Comparison of ENCODE assay signal across 8 mouse cellular contexts in genomic region chr4:155895216-155895615, GRCm38 (mm10). TPM values are rescaled to one million over a fixed set of nuclear protein-coding genes. Genes with fewer than 3 reads are reported as not detected.
DNase-seq lines count a peak whose midpoint lies in the region; ATAC-seq and TF ChIP-seq lines count a peak whose summit lies in the region.

No protein-coding gene starts in this region.

- H3K9me3 ChIP-seq in forebrain, embryonic 13.5 days (replicated peaks) = no peaks in the 10 kb centered on the region
- H3K9me3 ChIP-seq in lung, embryonic 14.5 days (ENCODE audit: low read depth, low read length) = no peaks in the 10 kb centered on the region

- no peak for TF ChIP-seq CTCF in lung, embryonic 14.5 days (IDR thresholded peaks at IDR 0.05; ENCODE audit: low read depth)

- H3K36me3 ChIP-seq in forebrain, embryonic 13.5 days (ENCODE audit: poor library complexity, severe bottlenecking) = peaks cover 40% of the 10 kb centered on the region
- H3K36me3 ChIP-seq in lung, embryonic 14.5 days (ENCODE audit: insufficient read depth) = peaks cover 37% of the 10 kb centered on the region

- H3K27me3 ChIP-seq in forebrain, embryonic 13.5 days = no peaks in the 10 kb centered on the region
- H3K27me3 ChIP-seq in lung, embryonic 14.5 days (ENCODE audit: insufficient read depth, low read length) = no peaks in the 10 kb centered on the region

- H3K27ac ChIP-seq in forebrain, embryonic 13.5 days = 0 out of 2 replicates have a peak overlapping the region, but pooled peaks have one; percentile 5
- H3K27ac ChIP-seq in lung, embryonic 14.5 days (ENCODE audit: low read depth) = peak overlapping the region; percentile 69; the same call in 1 of the 2 replicates

- peaks cover 44% of the 10 kb centered on the region for H3K4me1 ChIP-seq in forebrain, embryonic 13.5 days
- H3K4me1 ChIP-seq in lung, embryonic 14.5 days (ENCODE audit: insufficient read depth) = peaks cover 15% of the 10 kb centered on the region

- ATAC-seq in forebrain, embryonic 13.5 days = no peak
- ATAC-seq in lung, embryonic 14.5 days (ENCODE audit: insufficient read depth) = no peak

- peak overlapping the region; percentile 96 for H3K4me3 ChIP-seq in forebrain, embryonic 13.5 days
- no peak overlapping the region for H3K4me3 ChIP-seq in lung, embryonic 14.5 days (ENCODE audit: low read depth, low read length)

- 45% methylated on average over 6 of the region's 6 CpGs for WGBS in forebrain, embryonic 13.5 days
- WGBS in lung, embryonic 14.5 days = 27% methylated on average over 6 of the region's 6 CpGs

- peak; percentile 18 for DNase-seq in urinary bladder, adult 2 months (ENCODE audit: low spot score)
- DNase-seq in urinary bladder, postnatal 10 days (ENCODE audit: low spot score) = no peak
- peak; percentile 40 to 73 for DNase-seq in heart, postnatal 14 days
- peak; percentile 68 to 85 for DNase-seq in layer of hippocampus, adult 18-20 months (ENCODE audit: low spot score in 2 of 2)
- peak; percentile 57 for DNase-seq in lung, embryonic 14.5 days
- peak; percentile 90 to 92 for DNase-seq in right cerebral cortex, postnatal 10 days (ENCODE audit: low spot score in 2 of 2)
- DNase-seq in thymus, postnatal 25 days = no peak

- H3K9ac ChIP-seq in forebrain, embryonic 13.5 days = peak overlapping the region; percentile 49
- no peak overlapping the region for H3K9ac ChIP-seq in lung, embryonic 14.5 days

- peak overlapping the region; percentile 99 for H3K4me2 ChIP-seq in forebrain, embryonic 13.5 days
- peak overlapping the region; percentile 97 for H3K4me2 ChIP-seq in lung, embryonic 14.5 days

- intact Hi-C loops in heart, postnatal 14 days (cut with DNase I) = loop anchor here (2.0 kb wide), 1 partner anchor 48 kb away; the partner anchor contains the start of gene Ube2j2

RNA-seq across cellular contexts. Expression of gene Acap3, which starts 3.6 kb away (rescaled TPM):
- polyA plus RNA-seq in urinary bladder, adult 2 months (2012; rRNA removed) = 23.7 and 29.2 TPM in 2 replicates
- polyA plus RNA-seq in forebrain, embryonic 13.5 days (2015; fragmentation: Nextera tagmentation; extraction: Ambion mirVana) = 51.0 and 56.7 TPM in 2 replicates
- total RNA-seq in heart, postnatal 14 days (2021) = 10 to 100 TPM; 19.6 to 21.6 TPM
- total RNA-seq in layer of hippocampus, adult 18-20 months (2021) = 100 to 1,000 TPM; 105 to 120 TPM
- 17.9 and 20.5 TPM in 2 replicates for polyA plus RNA-seq in lung, embryonic 14.5 days (2014; fragmentation: Nextera tagmentation; extraction: Ambion mirVana)

RNA-seq across cellular contexts. Expression of gene Pusl1, which starts 3.6 kb away (rescaled TPM):
- 43.7 and 55.5 TPM in 2 replicates for polyA plus RNA-seq in urinary bladder, adult 2 months (2012; rRNA removed)
- polyA plus RNA-seq in forebrain, embryonic 13.5 days (2015; fragmentation: Nextera tagmentation; extraction: Ambion mirVana) = 46.5 and 54.2 TPM in 2 replicates
- total RNA-seq in heart, postnatal 14 days (2021) = 10 to 100 TPM; 14.8 to 18.0 TPM
- total RNA-seq in layer of hippocampus, adult 18-20 months (2021) = 10 to 100 TPM; 45.8 to 54.9 TPM
- 43.6 and 50.9 TPM in 2 replicates for polyA plus RNA-seq in lung, embryonic 14.5 days (2014; fragmentation: Nextera tagmentation; extraction: Ambion mirVana)

RNA-seq across cellular contexts. Expression of gene Ints11, which starts 25.9 kb away (rescaled TPM):
- 26.5 and 32.3 TPM in 2 replicates for polyA plus RNA-seq in urinary bladder, adult 2 months (2012; rRNA removed)
- 96.2 and 106 TPM in 2 replicates for polyA plus RNA-seq in forebrain, embryonic 13.5 days (2015; fragmentation: Nextera tagmentation; extraction: Ambion mirVana)
- total RNA-seq in heart, postnatal 14 days (2021) = 10 to 100 TPM; 16.9 to 19.5 TPM
- 10 to 100 TPM; 29.0 to 33.8 TPM for total RNA-seq in layer of hippocampus, adult 18-20 months (2021)
- 83.6 and 84.7 TPM in 2 replicates for polyA plus RNA-seq in lung, embryonic 14.5 days (2014; fragmentation: Nextera tagmentation; extraction: Ambion mirVana)

RNA-seq across cellular contexts. Expression of gene Cptp, which starts 26.0 kb away (rescaled TPM):
- 17.1 and 18.5 TPM in 2 replicates for polyA plus RNA-seq in urinary bladder, adult 2 months (2012; rRNA removed)
- polyA plus RNA-seq in forebrain, embryonic 13.5 days (2015; fragmentation: Nextera tagmentation; extraction: Ambion mirVana) = 19.1 and 22.3 TPM in 2 replicates
- total RNA-seq in heart, postnatal 14 days (2021) = 10 to 100 TPM in 1 of 2 experiments, 1 to 10 TPM in 1; 9.9 to 10.6 TPM
- total RNA-seq in layer of hippocampus, adult 18-20 months (2021) = 10 to 100 TPM; 31.9 to 33.2 TPM
- 17.1 and 18.4 TPM in 2 replicates for polyA plus RNA-seq in lung, embryonic 14.5 days (2014; fragmentation: Nextera tagmentation; extraction: Ambion mirVana)

RNA-seq across cellular contexts. Expression of gene Tas1r3, which starts 32.1 kb away (rescaled TPM):
- 0.91 and 1.3 TPM in 2 replicates for polyA plus RNA-seq in urinary bladder, adult 2 months (2012; rRNA removed)
- 0.58 and 0.72 TPM in 2 replicates for polyA plus RNA-seq in forebrain, embryonic 13.5 days (2015; fragmentation: Nextera tagmentation; extraction: Ambion mirVana)
- under 1 TPM; 0.26 to 0.32 TPM for total RNA-seq in heart, postnatal 14 days (2021)
- under 1 TPM; 0.30 to 0.35 TPM for total RNA-seq in layer of hippocampus, adult 18-20 months (2021)
- polyA plus RNA-seq in lung, embryonic 14.5 days (2014; fragmentation: Nextera tagmentation; extraction: Ambion mirVana) = 0.16 and 0.22 TPM in 2 replicates

Comparison
In these comparisons a context has a peak if more than half of its experiments do, and no peak if none do; other contexts are left out.
1. DNase-seq: peak in urinary bladder, adult 2 months (single experiment), heart, postnatal 14 days (2 of 2), layer of hippocampus, adult 18-20 months (2 of 2), lung, embryonic 14.5 days (single experiment) and right cerebral cortex, postnatal 10 days (2 of 2); none in urinary bladder, postnatal 10 days (single experiment) and thymus, postnatal 25 days (single experiment).